Mouse (Mus musculus) brain, embryonic 14.5 days (tissue): ENCODE measurements at regions not wholly inside any gene's neighbourhood (a gene's known extent, or its start where the extent isn't known, plus 50 kb on each side); places are given as distances from the start of the nearest gene placed in this dataset.

Experiments used
- CTCF ChIP-seq: fragments of 200-500 bp; IDR thresholded peaks from 2 replicates; pipeline ENCODE4 v1.5.1; 2012; ENCODE audit warnings: inconsistent platforms, mild to moderate bottlenecking, moderate library complexity, borderline replicate concordance; ENCODE audit not compliant: insufficient read depth, insufficient read length; ENCODE audit errors: extremely low read depth
- POLR2A ChIP-seq: fragments of 200-500 bp; IDR thresholded peaks from 2 replicates; pipeline ENCODE4 v1.6.1; 2012; ENCODE audit warnings: mild to moderate bottlenecking, inconsistent platforms, borderline replicate concordance; ENCODE audit not compliant: poor library complexity, insufficient read depth, insufficient read length, severe bottlenecking; ENCODE audit errors: extremely low read depth

DNA sequence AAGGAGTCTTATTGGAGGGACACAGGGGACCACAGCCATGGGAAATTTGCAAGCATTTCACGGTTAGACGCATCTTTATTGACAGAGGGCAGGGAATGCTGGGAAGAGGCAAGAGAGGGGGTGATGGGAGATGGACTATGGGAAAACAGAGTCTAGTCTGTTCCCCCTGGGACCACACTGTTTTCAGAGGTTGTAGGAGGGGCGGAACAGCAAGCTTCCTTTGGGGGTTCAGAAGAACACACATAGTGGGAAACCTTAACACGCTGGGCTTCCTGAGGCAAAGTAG, 183.7 kb upstream of the Rpl38 start:
- TF ChIP-seq POLR2A (no peak), CTCF (no peak)
